Mouse (Mus musculus) lung, postnatal 0 days (tissue): ENCODE results near the gene Rarres2.

Experiments used
- CTCF ChIP-seq: IDR thresholded peaks from 2 replicates; pipeline ENCODE4 v1.5.1; 2016; ENCODE audit warnings: antibody characterized with exemption, mild to moderate bottlenecking
- EP300 ChIP-seq: IDR thresholded peaks from 2 replicates; pipeline ENCODE4 v1.6.1; 2016; ENCODE audit warnings: antibody characterized with exemption, mild to moderate bottlenecking, control low read depth

DNA sequence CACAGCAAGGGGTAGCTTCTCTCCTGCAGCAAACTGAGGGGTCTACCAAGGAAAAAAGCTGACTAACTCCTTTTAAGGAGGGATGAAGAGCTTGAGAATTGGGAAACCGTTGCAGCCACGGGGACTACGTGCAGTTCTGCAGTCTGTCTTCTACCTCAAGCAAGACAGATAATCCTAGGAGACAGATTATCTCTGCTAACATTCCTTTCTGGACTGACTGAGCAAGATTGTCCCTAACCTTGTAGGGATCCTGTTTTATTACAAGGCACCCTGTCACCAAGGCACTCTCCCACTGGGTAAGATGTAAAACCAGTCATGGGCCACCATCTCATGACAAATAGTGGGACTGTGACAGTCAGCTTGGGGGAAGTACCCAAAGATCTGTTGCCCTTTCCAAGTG is 8.7 kb upstream of the Rarres2 start:
- TF ChIP-seq EP300 = no peak
- no peak for TF ChIP-seq CTCF
